Mouse (Mus musculus) adrenal gland, adult 8-10 months (tissue): ENCODE data around the gene Tbxa2r. TPM values are rescaled to one million over a fixed set of nuclear protein-coding genes. Genes with fewer than 3 reads are reported as not detected.

Experiments
- DNase-seq: peaks from one replicate; pipeline ENCODE4 v3.0.0; 2022
- total RNA-seq, 4 experiments: library from RNA; stranded (reverse); gene quantifications; 2 replicates each; pipeline ENCODE4 v1.2.4; 2022

Tbxa2r gene
- total RNA-seq, 4 experiments from 2014 or later = 35.6 to 52.1 (median 42.0) TPM

GRCm38 (mm10) chr10:81300352-81300907 is 28.1 kb upstream of the Tbxa2r start:
- DNase-seq = no peak

DNA sequence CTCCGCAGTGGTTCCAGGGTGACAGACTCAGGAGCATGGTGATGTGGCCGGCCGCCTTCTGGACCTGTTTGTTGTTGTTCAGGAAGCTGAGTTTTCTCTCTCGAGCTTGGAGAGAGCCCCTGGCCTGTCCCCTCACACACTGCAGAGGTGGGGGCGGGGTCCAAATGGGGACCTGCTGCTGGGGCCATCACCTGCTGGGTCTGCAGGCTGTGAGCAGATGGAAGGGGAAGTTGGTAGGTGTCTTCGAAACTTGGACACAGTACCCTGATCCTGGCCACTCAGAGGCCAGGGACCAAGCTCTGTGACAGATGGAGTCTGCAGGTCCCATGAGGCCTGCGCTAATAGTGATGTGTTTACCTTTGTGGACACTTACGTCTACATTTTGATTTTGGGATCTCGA is 27.2 kb upstream of the Tbxa2r start:
- DNase-seq = no peak

DNA sequence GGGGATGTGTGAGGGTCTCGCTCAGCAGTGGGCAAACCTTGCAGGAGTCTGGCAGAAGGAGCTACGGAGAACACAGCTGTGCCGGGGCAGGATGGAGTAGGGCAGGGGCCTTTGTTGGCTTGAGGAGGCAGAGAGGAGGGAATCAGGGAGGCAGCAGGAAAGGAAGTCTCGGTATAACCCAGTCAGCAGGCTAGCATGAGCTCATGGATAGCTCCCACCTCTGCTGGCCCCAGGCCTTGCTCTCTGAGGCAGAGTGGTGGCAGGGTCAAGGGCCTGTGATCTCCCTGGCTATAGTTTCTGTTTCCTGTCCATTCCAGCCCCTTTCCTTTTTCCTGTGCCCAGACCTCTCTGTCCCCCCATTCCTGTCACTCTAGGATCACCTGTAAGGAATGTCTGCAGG is 26.2 kb upstream of the Tbxa2r start:
- no peak for DNase-seq

DNA sequence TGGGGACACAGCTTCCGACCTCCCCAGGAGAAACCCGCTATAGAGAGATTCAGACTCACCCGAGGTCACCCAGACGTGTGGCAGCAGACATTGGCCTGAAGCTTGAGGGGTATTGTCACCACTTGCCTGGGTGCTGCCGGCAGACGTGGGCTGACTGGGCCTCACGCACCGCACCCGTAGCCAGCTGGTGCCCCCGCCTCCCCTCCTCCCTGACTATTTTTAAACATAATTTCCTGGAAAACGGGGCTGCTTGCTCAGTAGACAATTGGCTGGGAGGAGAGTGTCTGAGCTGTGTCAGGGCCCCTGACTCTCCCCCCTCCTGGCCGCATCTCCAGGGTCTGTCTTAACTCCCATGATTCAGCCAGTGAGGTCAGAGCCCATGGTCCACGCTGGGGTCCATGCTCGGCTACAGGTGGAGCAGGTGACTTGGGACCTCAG is 25.7 kb upstream of the Tbxa2r start:
- DNase-seq = no peak

- DNase-seq = no peak
These were observed 25.3 kb upstream of the Tbxa2r start for GRCm38 (mm10) chr10:81303258-81303657.

DNA sequence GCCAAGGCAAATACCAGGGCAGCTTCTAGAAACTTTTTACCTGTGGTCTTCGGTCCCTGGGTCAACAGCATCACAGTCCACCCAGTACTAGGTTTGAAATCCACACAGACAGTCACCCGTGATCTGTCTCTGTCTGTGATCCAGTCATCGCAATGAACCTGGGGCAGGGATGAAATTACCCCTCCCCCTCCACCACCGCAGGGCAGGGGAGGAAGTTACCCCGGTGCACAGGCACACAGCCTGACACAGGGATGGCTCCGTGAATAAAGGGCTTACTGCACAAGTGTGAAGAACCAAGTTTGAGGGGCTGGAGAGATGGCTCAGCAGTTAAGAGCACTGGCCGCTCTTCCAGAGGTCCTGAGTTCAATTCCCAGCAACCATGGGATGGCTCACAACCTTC is 24.8 kb upstream of the Tbxa2r start:
- no peak for DNase-seq

DNA sequence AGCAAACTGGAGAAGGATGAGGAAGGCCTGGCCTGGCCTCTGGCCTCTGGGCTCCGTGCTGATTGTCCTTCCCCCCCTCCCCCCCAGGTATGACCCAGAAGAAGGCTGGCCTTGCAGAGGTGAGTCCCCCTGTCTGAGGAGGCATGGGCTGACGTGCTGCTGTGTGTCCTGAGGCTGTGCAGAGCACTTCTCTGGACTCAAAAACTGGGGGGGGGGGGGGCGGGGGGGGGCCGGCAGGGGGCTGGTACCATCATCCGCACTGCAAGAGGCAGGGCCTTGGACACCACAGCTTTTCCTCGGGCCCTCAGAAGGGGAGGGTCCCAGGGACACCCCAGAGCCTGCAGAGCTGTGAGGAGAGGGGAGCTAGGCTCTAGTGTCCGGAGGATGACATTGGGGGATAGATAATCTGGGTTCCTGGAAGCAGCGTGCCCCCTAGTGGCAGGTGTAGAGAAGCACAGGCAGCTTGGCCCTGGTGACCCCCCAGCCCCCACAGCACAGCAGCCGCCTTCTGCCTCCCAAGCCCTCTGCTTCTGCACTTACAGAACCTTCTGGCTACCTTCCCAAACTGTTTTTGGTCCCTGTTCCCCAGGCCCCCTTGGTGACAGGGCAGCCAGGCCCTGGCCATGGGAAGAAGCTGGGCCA is 23.8 kb upstream of the Tbxa2r start:
- no peak for DNase-seq

- no peak for DNase-seq
These were observed 22.9 kb upstream of the Tbxa2r start for GRCm38 (mm10) chr10:81305663-81306062.

- DNase-seq = no peak
These were observed 22.3 kb upstream of the Tbxa2r start for GRCm38 (mm10) chr10:81306173-81306668.

GRCm38 (mm10) chr10:81306837-81307682 is 21.5 kb upstream of the Tbxa2r start:
- DNase-seq = no peak

DNA sequence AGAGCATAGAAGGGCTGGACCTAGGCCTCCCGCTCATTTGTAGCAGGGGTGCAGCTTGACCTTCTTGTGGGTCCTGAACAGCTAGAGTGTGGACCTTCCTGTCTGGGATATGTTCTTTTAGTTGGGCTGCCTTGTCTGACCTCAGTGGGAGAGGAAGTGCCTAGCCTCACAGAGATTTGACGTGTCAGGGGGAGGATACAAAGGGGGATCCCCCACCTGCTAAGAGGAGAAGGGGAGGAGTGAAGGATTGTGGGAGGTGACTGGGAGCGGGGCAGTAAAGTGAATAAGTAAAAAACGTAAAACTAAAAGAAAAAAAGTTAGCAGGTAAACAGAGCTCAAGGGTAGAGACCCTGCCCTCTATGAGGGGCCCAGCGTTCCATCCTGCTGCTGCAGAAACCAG is 19.0 kb upstream of the Tbxa2r start:
- DNase-seq = no peak

DNA sequence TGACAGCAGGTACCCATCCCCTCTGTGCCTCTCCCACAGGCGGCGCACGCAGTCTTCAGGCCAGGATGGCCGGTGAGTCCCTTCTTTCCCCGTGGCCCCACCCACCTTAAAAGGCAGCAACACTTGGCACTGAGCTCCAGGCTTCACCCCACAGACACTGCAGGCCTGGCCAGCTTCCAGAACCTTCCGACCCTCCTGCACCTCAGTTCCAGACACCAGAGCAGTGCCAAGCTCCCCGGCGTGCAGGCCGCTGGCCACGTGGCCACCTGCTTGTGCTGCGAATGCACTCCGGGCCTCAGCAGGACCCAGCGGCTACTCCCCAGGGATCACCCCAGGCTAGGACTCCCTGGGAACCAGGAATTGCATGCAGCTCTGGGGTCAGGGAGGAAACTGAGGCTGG is 14.9 kb upstream of the Tbxa2r start:
- no peak for DNase-seq

DNA sequence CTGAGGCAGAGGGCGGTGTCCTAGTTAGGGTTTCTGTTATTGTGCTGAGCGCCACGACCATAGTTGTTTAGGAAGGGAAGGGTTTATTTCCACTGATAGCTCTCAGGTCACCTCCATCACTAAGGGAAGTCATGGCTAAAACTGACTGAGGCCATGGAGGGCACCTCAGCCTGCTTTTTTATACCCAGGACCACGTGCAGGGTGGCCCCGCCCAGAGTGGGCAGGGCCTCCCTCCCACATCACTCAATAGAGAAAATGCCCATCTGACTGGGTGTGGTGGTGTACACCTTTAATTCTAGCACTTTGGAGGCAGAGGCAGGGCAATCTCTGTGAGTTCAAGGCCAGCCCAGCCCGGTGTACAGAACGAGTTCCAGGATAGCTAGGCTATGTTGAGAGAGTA is 14.3 kb upstream of the Tbxa2r start:
- DNase-seq = no peak

DNA sequence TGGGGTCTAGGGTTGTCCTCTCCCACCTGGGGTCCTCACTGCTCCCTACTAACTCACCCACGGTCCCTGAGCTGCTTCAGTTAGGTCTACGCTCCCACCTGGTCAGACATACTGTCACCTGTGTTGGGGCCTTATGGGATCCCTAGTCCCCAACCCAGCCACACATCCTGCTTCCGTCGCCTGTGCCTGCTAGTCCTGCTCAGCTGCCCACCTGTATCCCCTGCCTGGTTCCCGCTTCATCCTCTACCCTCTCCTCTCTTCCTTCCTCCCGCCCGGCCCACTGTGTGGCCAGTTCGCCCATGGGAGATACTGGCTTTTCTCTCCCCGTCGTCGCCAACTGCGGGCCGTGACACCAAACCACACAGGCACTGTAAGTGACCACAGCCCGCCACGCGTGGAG is 12.9 kb upstream of the Tbxa2r start:
- no peak for DNase-seq

- no peak for DNase-seq
These were observed 12.0 kb upstream of the Tbxa2r start for GRCm38 (mm10) chr10:81316338-81317060.

DNA sequence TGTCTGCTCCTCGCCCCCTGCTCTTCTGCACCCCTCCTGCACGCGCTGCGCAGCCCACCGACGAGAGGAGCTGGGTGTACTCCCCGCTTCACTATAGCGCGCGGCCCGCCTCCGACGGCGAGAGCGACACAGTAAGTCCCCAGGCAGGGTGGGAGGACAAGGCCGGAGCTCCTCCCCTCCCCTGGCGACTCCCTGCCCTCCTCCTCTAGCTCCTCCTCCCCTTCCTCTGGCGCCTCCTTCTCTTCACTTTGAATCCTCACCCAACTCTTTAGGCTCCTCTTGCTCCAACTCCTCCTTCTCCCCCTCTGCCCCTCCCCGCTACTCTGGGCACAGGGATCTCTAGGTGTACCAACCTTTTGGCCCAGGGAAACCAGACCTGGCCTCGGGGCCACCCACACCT is 11.3 kb upstream of the Tbxa2r start:
- DNase-seq = peak; percentile 84

GRCm38 (mm10) chr10:81318589-81319329 is 9.8 kb upstream of the Tbxa2r start:
- DNase-seq = peak; percentile 84

- peak; percentile 50 for DNase-seq
These were observed 9.2 kb upstream of the Tbxa2r start for GRCm38 (mm10) chr10:81319330-81319699.

DNA sequence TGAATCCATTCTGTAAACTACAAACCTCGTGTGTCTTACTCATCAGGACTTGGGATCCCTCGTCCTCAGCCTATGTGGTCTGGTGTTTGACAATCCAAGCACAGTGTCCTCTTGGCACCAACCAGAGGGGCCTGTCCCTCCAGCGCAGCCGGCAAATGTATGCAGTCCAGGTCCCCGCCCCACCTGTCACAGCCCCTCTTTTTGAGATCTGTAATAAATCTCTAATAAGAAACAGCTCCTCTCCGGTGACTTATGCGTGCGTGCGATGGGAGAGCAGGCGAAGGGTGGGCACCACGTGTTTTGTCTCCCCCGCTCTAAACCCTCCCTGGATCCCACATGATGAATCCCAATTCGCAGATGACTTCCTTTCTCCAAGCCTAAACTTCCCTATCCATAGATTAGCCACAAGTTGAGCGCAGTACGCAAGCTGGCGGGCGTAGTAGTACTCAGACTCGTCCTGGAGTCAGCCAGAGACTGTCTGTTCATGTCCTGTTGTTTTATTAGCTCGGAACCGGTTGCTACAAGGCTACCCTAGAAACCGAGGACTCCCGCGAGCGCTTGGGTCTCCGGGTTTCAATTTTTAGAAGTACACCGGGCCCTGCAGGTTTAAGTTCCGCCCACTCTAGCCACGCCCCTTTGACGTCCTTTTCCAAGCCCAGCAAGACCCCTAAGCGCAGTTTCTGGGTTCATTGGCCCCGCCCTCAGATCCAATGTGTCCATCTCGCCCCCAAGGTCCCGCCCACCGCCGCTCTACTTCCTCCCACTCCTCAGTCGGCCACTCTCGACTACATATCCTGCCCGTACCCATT is 8.6 kb upstream of the Tbxa2r start:
- DNase-seq = peak; percentile 52

DNA sequence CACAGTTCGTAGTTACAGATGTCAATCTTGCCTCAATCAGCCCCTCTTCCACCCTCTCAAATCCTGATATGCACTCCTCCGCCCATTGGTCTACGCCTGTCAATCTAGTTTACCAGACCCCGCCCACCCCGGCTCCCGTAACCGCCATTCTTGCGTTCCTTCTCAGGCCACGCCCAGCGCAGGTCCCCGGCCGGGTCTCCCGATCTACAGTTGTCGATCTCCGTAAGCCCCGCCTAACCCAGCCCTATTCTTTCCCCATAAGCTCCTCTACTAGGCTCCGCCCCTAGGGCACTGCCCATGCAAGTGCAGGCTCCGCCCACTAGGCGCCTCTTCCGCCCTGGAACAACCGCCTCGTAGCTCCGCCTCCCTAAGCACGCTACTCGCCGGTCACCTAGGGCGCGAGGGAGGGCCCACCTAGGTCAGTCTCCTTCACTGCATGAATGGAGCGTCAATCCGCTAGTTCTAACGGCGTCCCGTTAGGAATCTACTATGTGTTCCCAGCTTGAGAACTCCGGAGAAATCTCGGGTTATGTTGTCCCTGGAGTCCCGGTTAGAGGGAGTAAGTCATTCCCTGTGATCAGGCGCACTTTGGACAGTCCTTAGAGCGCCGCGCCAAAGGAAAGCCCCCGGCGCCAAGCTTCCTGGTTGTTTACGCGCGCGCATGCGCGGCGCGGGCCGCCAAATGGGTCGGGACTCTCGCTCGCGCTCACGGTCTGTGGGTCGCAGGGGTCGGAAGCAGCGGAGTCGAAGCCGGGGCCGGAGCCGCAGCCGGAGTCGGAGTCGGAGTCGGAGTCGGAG is 7.8 kb upstream of the Tbxa2r start, which contains the start of gene Cactin:
Cactin (plus strand) TSS at position 554 of the 798 bp plus-strand sequence.
- DNase-seq = peak; percentile 100
